Mouse (Mus musculus): ENCODE results near the gene Cenpt.

DNA sequence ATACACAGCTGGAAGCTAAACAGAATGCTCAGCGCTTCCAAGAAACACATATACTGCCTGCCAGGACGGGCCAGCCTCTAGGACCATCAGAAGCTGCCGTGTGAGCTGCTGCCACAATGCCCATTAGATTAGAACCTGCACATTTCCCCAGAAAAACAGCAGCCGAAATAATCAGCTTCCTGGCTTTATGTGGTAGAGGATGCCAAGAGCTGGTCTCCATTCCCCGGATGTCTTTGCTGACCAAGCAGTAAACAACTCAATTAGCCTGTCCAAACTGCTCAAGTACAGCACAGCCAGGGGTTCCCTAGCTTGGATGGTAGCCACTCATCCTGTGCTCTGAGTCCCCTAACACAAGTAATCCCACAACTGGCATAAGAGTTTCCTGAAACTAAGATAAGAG lies 45.3 kb downstream of the Cenpt start:
- no peak for TF ChIP-seq POLR2A (IDR thresholded peaks at IDR 0.05; ENCODE audit: borderline replicate concordance, insufficient read depth, low read length)
- no peak for TF ChIP-seq CTCF (IDR thresholded peaks at IDR 0.05; ENCODE audit: borderline replicate concordance, insufficient read depth, low read depth, low read length)

Data from cerebellum, adult 2 months (tissue).